Mouse (Mus musculus): ENCODE measurements around the gene Zfp42.

The Zfp42 gene

GRCm38 (mm10) chr8:43248707-43249106 is 58.1 kb downstream of the Zfp42 start:
- DNase-seq = no peak

Measured in thymus, postnatal 14 days (tissue).